Mouse (Mus musculus): Measurements from ENCODE around the gene Ctdspl. TPM values are rescaled to one million over a fixed set of nuclear protein-coding genes. Genes with fewer than 3 reads are reported as not detected.

The Ctdspl gene
- total and polyA plus RNA-seq, 2 experiments from 2014 or later, result 4.6 to 7.8 TPM

- H3K36me3 ChIP-seq (ENCODE audit: insufficient read depth), result no peaks in the 10 kb centered on the region
- no peaks in the 10 kb centered on the region for H3K9me3 ChIP-seq (ENCODE audit: low read length)
- H3K27ac ChIP-seq (ENCODE audit: low read depth, low read length), result 0 out of 2 replicates have a peak overlapping the region, but pooled peaks have one; percentile 92
- DNase-seq (peak; percentile 28), ATAC-seq (no peak)
- H3K4me3 ChIP-seq (ENCODE audit: low read depth, low read length), result peak overlapping the region; percentile 79
- peak overlapping the region; percentile 80 for H3K9ac ChIP-seq
- H3K4me2 ChIP-seq (ENCODE audit: low read depth), result peak overlapping the region; percentile 90
- peaks cover 11% of the 10 kb centered on the region for H3K4me1 ChIP-seq (ENCODE audit: insufficient read depth)
- TF ChIP-seq CTCF (IDR thresholded peaks at IDR 0.05; ENCODE audit: low read depth), result no peak
- no peaks in the 10 kb centered on the region for H3K27me3 ChIP-seq (ENCODE audit: insufficient read depth, low read length)
- WGBS, result 16% methylated on average over 8 of the region's 8 CpGs
Observed at GRCm38 (mm10) chr9:118927501-118927900, 1.2 kb downstream of the Ctdspl start.

GRCm38 (mm10) chr9:118928007-118928406 is 1.8 kb downstream of the Ctdspl start:
- H3K9ac ChIP-seq, result peak overlapping the region; percentile 80; the same call in 1 of the 2 replicates
- H3K4me1 ChIP-seq (ENCODE audit: insufficient read depth), result peaks cover 11% of the 10 kb centered on the region
- H3K4me3 ChIP-seq (ENCODE audit: low read depth, low read length), result no peak overlapping the region
- no peaks in the 10 kb centered on the region for H3K36me3 ChIP-seq (ENCODE audit: insufficient read depth)
- no peak for DNase-seq
- no peak for TF ChIP-seq CTCF (IDR thresholded peaks at IDR 0.05; ENCODE audit: low read depth)
- H3K9me3 ChIP-seq (ENCODE audit: low read length), result no peaks in the 10 kb centered on the region
- no peaks in the 10 kb centered on the region for H3K27me3 ChIP-seq (ENCODE audit: insufficient read depth, low read length)
- no peak for ATAC-seq
- H3K27ac ChIP-seq (ENCODE audit: low read depth, low read length), result no peak overlapping the region
- peak overlapping the region; percentile 90 for H3K4me2 ChIP-seq (ENCODE audit: low read depth)
- 66% methylated on average over 2 of the region's 2 CpGs for WGBS

- ATAC-seq (no peak), DNase-seq (no peak)
- Histone ChIP-seq H3K9me3 (ENCODE audit: low read length) (no peaks in the 10 kb centered on the region), H3K36me3 (ENCODE audit: insufficient read depth) (no peaks in the 10 kb centered on the region), H3K27ac (ENCODE audit: low read depth, low read length) (no peak overlapping the region), H3K4me1 (ENCODE audit: insufficient read depth) (peaks cover 11% of the 10 kb centered on the region), H3K4me2 (ENCODE audit: low read depth) (0 out of 2 replicates have a peak overlapping the region, but pooled peaks have one; percentile 90), H3K4me3 (ENCODE audit: low read depth, low read length) (no peak overlapping the region), H3K9ac (no peak overlapping the region), H3K27me3 (ENCODE audit: insufficient read depth, low read length) (no peaks in the 10 kb centered on the region)
- WGBS, result 50% methylated on average over 7 of the region's 7 CpGs
- TF ChIP-seq CTCF (IDR thresholded peaks at IDR 0.05; ENCODE audit: low read depth), result no peak
Observed at GRCm38 (mm10) chr9:118928656-118929055, 2.4 kb downstream of the Ctdspl start.

- ATAC-seq, result no peak
- Histone ChIP-seq H3K4me2 (ENCODE audit: low read depth) (no peak overlapping the region), H3K9ac (no peak overlapping the region), H3K9me3 (ENCODE audit: low read length) (no peaks in the 10 kb centered on the region), H3K4me3 (ENCODE audit: low read depth, low read length) (no peak overlapping the region), H3K4me1 (ENCODE audit: insufficient read depth) (peaks cover 4% of the 10 kb centered on the region), H3K36me3 (ENCODE audit: insufficient read depth) (no peaks in the 10 kb centered on the region), H3K27me3 (ENCODE audit: insufficient read depth, low read length) (no peaks in the 10 kb centered on the region), H3K27ac (ENCODE audit: low read depth, low read length) (no peak overlapping the region)
- WGBS, result 67% methylated on average over 9 of the region's 9 CpGs
- no peak for TF ChIP-seq CTCF (IDR thresholded peaks at IDR 0.05; ENCODE audit: low read depth)
- no peak for DNase-seq
Observed at GRCm38 (mm10) chr9:118930611-118931010, 4.4 kb downstream of the Ctdspl start.

GRCm38 (mm10) chr9:118933800-118934199 is 7.5 kb downstream of the Ctdspl start:
- no peak overlapping the region for H3K27ac ChIP-seq (ENCODE audit: low read depth, low read length)
- no peaks in the 10 kb centered on the region for H3K9me3 ChIP-seq (ENCODE audit: low read length)
- 95% methylated on average over 9 of the region's 9 CpGs for WGBS
- no peak overlapping the region for H3K4me3 ChIP-seq (ENCODE audit: low read depth, low read length)
- no peaks in the 10 kb centered on the region for H3K27me3 ChIP-seq (ENCODE audit: insufficient read depth, low read length)
- no peak overlapping the region for H3K9ac ChIP-seq
- 0 out of 2 replicates have a peak, but pooled peaks have one; percentile 4 for TF ChIP-seq CTCF (IDR thresholded peaks at IDR 0.05; ENCODE audit: low read depth)
- H3K4me1 ChIP-seq (ENCODE audit: insufficient read depth), result no peaks in the 10 kb centered on the region
- no peak overlapping the region for H3K4me2 ChIP-seq (ENCODE audit: low read depth)
- no peak for DNase-seq
- no peak for ATAC-seq
- no peaks in the 10 kb centered on the region for H3K36me3 ChIP-seq (ENCODE audit: insufficient read depth)

- Histone ChIP-seq H3K27ac (ENCODE audit: low read depth, low read length) (no peak overlapping the region), H3K4me3 (ENCODE audit: low read depth, low read length) (no peak overlapping the region), H3K9ac (no peak overlapping the region), H3K4me1 (ENCODE audit: insufficient read depth) (no peaks in the 10 kb centered on the region), H3K27me3 (ENCODE audit: insufficient read depth, low read length) (no peaks in the 10 kb centered on the region), H3K9me3 (ENCODE audit: low read length) (no peaks in the 10 kb centered on the region), H3K4me2 (ENCODE audit: low read depth) (no peak overlapping the region), H3K36me3 (ENCODE audit: insufficient read depth) (no peaks in the 10 kb centered on the region)
- 88% methylated on average over 12 of the region's 12 CpGs for WGBS
- no peak for DNase-seq
- no peak for TF ChIP-seq CTCF (IDR thresholded peaks at IDR 0.05; ENCODE audit: low read depth)
- no peak for ATAC-seq
Observed at GRCm38 (mm10) chr9:118934319-118934718, 8.1 kb downstream of the Ctdspl start.

- Histone ChIP-seq H3K4me1 (ENCODE audit: insufficient read depth) (no peaks in the 10 kb centered on the region), H3K27me3 (ENCODE audit: insufficient read depth, low read length) (no peaks in the 10 kb centered on the region), H3K4me3 (ENCODE audit: low read depth, low read length) (no peak overlapping the region), H3K9ac (no peak overlapping the region), H3K9me3 (ENCODE audit: low read length) (no peaks in the 10 kb centered on the region), H3K27ac (ENCODE audit: low read depth, low read length) (no peak overlapping the region), H3K36me3 (ENCODE audit: insufficient read depth) (no peaks in the 10 kb centered on the region), H3K4me2 (ENCODE audit: low read depth) (no peak overlapping the region)
- DNase-seq (no peak), ATAC-seq (no peak)
- WGBS, result 92% methylated on average over 13 of the region's 13 CpGs
- no peak for TF ChIP-seq CTCF (IDR thresholded peaks at IDR 0.05; ENCODE audit: low read depth)
Observed at GRCm38 (mm10) chr9:118935098-118935497, 8.8 kb downstream of the Ctdspl start.

All from forebrain, postnatal 0 days (tissue).